Mouse (Mus musculus): ENCODE measurements around the gene Lztr1. TPM values are rescaled to one million over a fixed set of nuclear protein-coding genes. Genes with fewer than 3 reads are reported as not detected.

Gene Lztr1
- polyA plus RNA-seq (2015; fragmentation: Nextera tagmentation; extraction: Ambion mirVana), result 25.8 and 31.1 TPM in 2 replicates

DNA sequence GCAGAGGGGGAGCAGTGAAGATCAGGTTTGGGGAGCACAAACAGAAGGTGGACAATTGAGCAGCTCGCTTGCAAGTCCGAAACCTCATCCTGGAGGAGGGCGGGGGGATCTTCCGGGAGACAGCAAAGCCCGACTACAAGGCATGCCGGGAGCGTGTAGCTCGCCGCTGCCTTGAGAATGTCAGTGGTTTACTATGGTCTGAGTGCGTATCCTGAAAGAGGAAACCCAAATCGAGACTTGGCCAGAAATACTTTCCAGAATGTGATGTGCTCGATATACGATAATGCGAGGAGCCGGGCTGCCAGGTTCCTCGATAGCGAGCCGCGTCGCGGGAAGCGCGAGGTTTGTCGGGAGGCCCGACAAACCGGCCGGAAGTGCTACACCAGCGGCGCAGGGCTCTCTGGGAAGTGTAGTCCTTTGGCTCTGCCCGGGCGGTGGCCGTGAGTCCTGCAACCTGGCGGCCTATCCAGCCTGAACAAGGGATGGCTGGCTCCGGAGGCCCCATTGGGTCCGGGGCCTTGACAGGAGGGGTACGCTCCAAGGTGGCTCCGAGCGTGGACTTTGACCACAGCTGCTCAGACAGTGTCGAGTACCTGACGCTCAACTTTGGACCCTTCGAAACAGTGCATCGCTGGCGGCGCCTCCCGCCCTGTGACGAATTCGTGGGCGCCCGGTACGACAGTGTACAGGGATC, at the start of gene Lztr1:
TSS of gene Lztr1 (plus strand) at position 143 of the 694 bp plus-strand sequence.

DNA sequence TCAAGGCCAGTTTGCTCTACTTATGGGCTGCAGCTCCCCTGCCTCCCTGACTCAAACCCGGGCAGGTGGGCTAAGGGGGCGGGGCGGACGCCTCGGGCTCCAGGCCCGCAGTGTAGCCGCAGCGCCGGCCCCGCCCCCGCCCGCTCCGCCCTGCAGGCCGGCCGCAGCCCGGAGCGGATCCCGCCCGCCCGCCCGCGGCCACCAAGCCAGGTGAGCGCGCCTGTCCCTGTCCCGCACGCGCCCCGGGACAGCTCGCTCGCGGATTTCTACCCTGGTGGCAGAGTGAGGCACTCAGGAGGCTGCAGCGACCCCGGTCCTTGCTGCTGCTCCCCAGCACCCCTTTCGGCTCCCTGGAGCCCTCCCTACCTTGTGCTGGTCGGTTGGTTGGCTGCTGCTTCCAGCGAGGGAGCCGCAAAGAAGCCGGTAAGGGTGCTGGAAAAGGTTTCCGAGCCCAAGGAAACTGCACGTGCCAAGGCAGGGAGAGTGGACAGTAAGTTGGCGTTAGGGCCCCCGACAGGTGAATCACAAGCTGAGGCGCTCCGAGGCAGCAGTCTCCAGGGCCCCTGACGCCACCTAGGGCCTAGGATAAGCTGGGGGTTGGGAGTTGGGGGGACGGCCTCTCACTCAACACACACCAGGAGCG, 18.9 kb upstream of the Lztr1 start, which contains the start of gene Aifm3:
TSS of gene Aifm3 (plus strand) at position 143 of the 643 bp plus-strand sequence.

DNA sequence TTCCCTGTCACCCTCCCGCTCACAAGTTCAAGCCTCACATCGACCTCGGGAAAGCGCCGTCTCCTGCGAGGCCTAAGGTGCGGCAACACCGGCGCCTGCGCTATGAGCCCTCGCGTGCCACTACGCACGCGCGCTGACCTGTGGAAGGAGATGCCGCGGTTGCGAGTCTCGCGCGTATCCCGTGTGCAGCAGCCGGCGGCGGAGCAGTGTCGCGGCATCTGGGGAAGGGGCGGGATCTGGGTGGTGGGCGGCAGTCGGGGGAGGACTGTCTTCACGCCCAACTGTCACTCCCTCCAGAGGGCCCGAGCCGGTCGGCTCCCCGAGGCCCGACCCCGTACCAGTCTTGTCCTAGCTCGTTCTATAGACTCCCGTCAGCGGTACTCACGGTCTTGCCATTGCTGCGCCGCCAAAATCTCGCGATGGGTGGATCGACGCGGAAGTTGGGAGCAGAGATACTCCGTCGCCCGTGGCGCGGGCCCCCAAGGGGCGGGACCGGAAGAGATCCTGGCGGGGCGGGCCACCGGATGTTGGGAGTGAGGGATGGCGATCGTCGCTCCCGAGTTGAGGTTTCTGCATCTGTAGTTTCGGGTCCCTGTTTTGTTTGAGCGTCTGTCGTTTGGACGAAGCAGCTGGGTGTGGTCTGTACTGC, 22.3 kb downstream of the Lztr1 start, which contains the start of gene Thap7:
TSS of gene Thap7 (minus strand) at position 497 of the 649 bp plus-strand sequence.

DNA sequence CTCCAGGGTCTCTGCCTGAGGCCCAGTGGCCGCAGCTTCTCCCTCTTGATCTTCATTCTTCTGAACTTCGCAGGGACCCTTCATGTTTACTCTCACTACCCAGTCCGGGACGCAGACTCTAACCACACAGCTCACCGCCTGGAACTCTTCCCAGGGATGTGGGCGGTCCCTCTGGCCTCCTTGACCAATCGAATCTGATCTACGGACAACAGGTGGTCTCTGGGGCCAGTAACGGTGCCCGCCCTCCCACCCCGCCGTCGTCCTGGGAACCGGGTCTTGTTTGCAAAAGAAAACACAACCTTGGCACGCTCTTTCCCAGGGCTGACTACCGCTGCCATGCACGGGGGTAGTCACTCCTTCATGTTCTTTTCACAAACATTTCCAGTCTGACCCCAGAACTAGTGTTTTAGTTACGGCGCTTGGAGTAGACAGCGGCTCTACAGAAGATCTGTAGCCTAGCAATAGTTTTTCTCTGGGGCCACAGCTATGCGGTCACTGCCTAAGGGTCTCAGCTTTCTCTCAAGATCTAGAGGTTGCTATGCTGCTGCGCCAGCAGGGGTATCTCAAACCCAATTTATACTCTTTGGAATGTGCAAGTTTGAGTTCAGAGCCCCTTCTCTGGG, 52.8 kb downstream of the Lztr1 start, which contains the start of gene Lrrc74b:
TSS of gene Lrrc74b (minus strand) at position 120 of the 623 bp plus-strand sequence.

DNA sequence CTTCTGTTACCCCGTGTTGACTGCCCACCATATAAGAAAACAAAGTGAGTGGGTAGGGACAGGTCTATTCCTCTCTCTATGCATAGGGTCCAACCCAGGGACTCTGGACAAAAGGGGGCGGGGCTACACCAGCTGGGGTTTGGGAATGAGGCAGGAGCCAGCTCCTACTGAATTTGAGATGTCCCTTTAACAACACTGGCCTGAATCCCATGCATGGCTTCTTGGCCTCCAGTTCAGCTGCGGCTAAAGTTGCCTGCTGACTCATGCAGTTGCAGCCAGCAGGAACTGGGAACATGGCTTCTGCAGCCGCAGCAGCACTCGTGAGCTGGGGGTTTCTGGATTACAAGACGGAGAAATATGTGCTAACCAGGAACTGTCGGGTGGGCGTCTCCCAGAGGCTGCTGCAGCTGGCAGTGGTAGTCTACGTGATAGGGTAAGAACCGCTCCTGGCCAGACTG, 53.3 kb downstream of the Lztr1 start, which contains the start of gene P2rx6:
TSS of gene P2rx6 (plus strand) at position 135 of the 458 bp plus-strand sequence.

Other genes starting within 250 kb of the Lztr1 start
- 3.2 and 4.5 TPM in 2 replicates for gene Tmem191c, start 232.6 kb upstream of the Lztr1 start, polyA plus RNA-seq (2015; fragmentation: Nextera tagmentation; extraction: Ambion mirVana)
- 0.06 and 0.32 TPM in 2 replicates for gene Serpind1, start 177.3 kb upstream of the Lztr1 start, polyA plus RNA-seq (2015; fragmentation: Nextera tagmentation; extraction: Ambion mirVana)
- gene Snap29, start 102.7 kb upstream of the Lztr1 start, polyA plus RNA-seq (2015; fragmentation: Nextera tagmentation; extraction: Ambion mirVana), result 6.6 and 8.0 TPM in 2 replicates
- 7.5 and 9.4 TPM in 2 replicates for gene Pi4ka, start 102.4 kb upstream of the Lztr1 start, polyA plus RNA-seq (2015; fragmentation: Nextera tagmentation; extraction: Ambion mirVana)
- gene Crkl, start 56.7 kb upstream of the Lztr1 start, polyA plus RNA-seq (2015; fragmentation: Nextera tagmentation; extraction: Ambion mirVana), result 36.6 and 38.3 TPM in 2 replicates
- 0.96 and 1.1 TPM in 2 replicates for gene Aifm3, start 19.1 kb upstream of the Lztr1 start, polyA plus RNA-seq (2015; fragmentation: Nextera tagmentation; extraction: Ambion mirVana)
- gene Thap7, start 22.4 kb downstream of the Lztr1 start, polyA plus RNA-seq (2015; fragmentation: Nextera tagmentation; extraction: Ambion mirVana), result 30.1 and 31.9 TPM in 2 replicates
- gene Lrrc74b, start 52.6 kb downstream of the Lztr1 start, polyA plus RNA-seq (2015; fragmentation: Nextera tagmentation; extraction: Ambion mirVana), result 2.1 and 2.7 TPM in 2 replicates
- 5.7 and 6.2 TPM in 2 replicates for gene P2rx6, start 53.2 kb downstream of the Lztr1 start, polyA plus RNA-seq (2015; fragmentation: Nextera tagmentation; extraction: Ambion mirVana)
- gene Slc7a4, start 74.5 kb downstream of the Lztr1 start, polyA plus RNA-seq (2015; fragmentation: Nextera tagmentation; extraction: Ambion mirVana), result 3.6 and 3.7 TPM in 2 replicates
- gene Smpd4, start 110.7 kb downstream of the Lztr1 start, polyA plus RNA-seq (2015; fragmentation: Nextera tagmentation; extraction: Ambion mirVana), result 6.6 and 7.0 TPM in 2 replicates
- gene Ccdc74a, start 137.8 kb downstream of the Lztr1 start, polyA plus RNA-seq (2015; fragmentation: Nextera tagmentation; extraction: Ambion mirVana), result 2.9 TPM in 2 replicates
- gene Med15, start 224.2 kb downstream of the Lztr1 start, polyA plus RNA-seq (2015; fragmentation: Nextera tagmentation; extraction: Ambion mirVana), result 20.2 and 21.1 TPM in 2 replicates